Mouse (Mus musculus) hindbrain, embryonic 10.5 days (tissue): ENCODE measurements around the gene Fblim1. TPM values are rescaled to one million over a fixed set of nuclear protein-coding genes. Genes with fewer than 3 reads are reported as not detected.
A peak's percentile ranks its signal among the peaks of the same experiment; 100 is the strongest.

Source experiments
- DNase-seq: peaks from one replicate; pipeline ENCODE4 v3.0.0-alpha.2; 2017; ENCODE audit warnings: low spot score
- H3K27ac ChIP-seq: fragments of 300-500 bp; sonication (generic); 2 replicates; pipeline ENCODE4 v1.5.1; 2016; ENCODE audit warnings: mild to moderate bottlenecking, moderate library complexity
- H3K27me3 ChIP-seq: fragments of 300-500 bp; sonication (generic); 2 replicates; pipeline ENCODE4 v1.6.1; 2016; ENCODE audit warnings: mild to moderate bottlenecking; ENCODE audit not compliant: poor library complexity, insufficient read depth, severe bottlenecking
- H3K36me3 ChIP-seq: fragments of 300-500 bp; sonication (generic); 2 replicates; pipeline ENCODE4 v1.6.1; 2016; ENCODE audit warnings: mild to moderate bottlenecking, moderate library complexity
- H3K4me1 ChIP-seq: fragments of 300-500 bp; sonication (generic); replicated peaks from 2 replicates; pipeline ENCODE4 v1.6.1; 2016; ENCODE audit warnings: mild to moderate bottlenecking
- H3K4me3 ChIP-seq: fragments of 300-500 bp; sonication (generic); 2 replicates; pipeline ENCODE4 v1.5.1; 2016; ENCODE audit warnings: mild to moderate bottlenecking, moderate library complexity
- H3K9me3 ChIP-seq: fragments of 300-500 bp; sonication (generic); 2 replicates; pipeline ENCODE4 v1.6.1; 2016; ENCODE audit warnings: mild to moderate bottlenecking, moderate library complexity
- WGBS: fragments of 180-500 bp; shearing (Covaris S2); methylation state at CpG from one replicate; pipeline ENCODE4 v1.1.7; 2016; 5-methylcytosine and 5-hydroxymethylcytosine counted together
- polyA plus RNA-seq: library from polyadenylated mRNA; unstranded; fragments of >200 nt; fragmentation: Nextera tagmentation; extraction: Ambion mirVana; gene quantifications from 2 replicates; pipeline ENCODE4 v1.2.1, GENCODE M21; 2016

The Fblim1 gene
- polyA plus RNA-seq, 1 experiment from 2014 or later = 33.7 TPM

- Histone ChIP-seq H3K4me3 (no peak overlapping the region), H3K36me3 (no peaks in the 10 kb centered on the region), H3K27me3 (peaks cover 17% of the 10 kb centered on the region), H3K4me1 (peaks cover 20% of the 10 kb centered on the region), H3K9me3 (no peaks in the 10 kb centered on the region), H3K27ac (no peak overlapping the region)
- DNase-seq = no peak
- WGBS = 88% methylated on average over 5 of the region's 5 CpGs
Observed at GRCm38 (mm10) chr4:141605421-141605820, 475 bp downstream of the Fblim1 start.

GRCm38 (mm10) chr4:141604493-141604892 lies 1.4 kb downstream of the Fblim1 start:
- 84% methylated on average over 8 of the region's 8 CpGs for WGBS
- H3K36me3 ChIP-seq = no peaks in the 10 kb centered on the region

GRCm38 (mm10) chr4:141603921-141604320 lies 2.0 kb downstream of the Fblim1 start:
- no peak for DNase-seq
- 82% methylated on average over 4 of the region's 4 CpGs for WGBS
- Histone ChIP-seq H3K4me1 (peaks cover 35% of the 10 kb centered on the region), H3K36me3 (no peaks in the 10 kb centered on the region), H3K27ac (no peak overlapping the region; the same call in 1 of the 2 replicates), H3K4me3 (no peak overlapping the region), H3K27me3 (peaks cover 32% of the 10 kb centered on the region), H3K9me3 (no peaks in the 10 kb centered on the region)

More at GRCm38 (mm10) chr4:141604493-141604892, 1.4 kb downstream of the Fblim1 start:
- H3K4me3 ChIP-seq = no peak overlapping the region
- no peak overlapping the region for H3K27ac ChIP-seq
- DNase-seq = no peak
- no peaks in the 10 kb centered on the region for H3K9me3 ChIP-seq
- peaks cover 26% of the 10 kb centered on the region for H3K27me3 ChIP-seq
- peaks cover 30% of the 10 kb centered on the region for H3K4me1 ChIP-seq

- no peaks in the 10 kb centered on the region for H3K36me3 ChIP-seq
- no peaks in the 10 kb centered on the region for H3K9me3 ChIP-seq
- no peak for DNase-seq
- no peak overlapping the region for H3K27ac ChIP-seq
- peaks cover 43% of the 10 kb centered on the region for H3K27me3 ChIP-seq
- 77% methylated on average over 11 of the region's 11 CpGs for WGBS
- H3K4me1 ChIP-seq = peaks cover 48% of the 10 kb centered on the region
- H3K4me3 ChIP-seq = no peak overlapping the region
Observed at GRCm38 (mm10) chr4:141602523-141603223, 3.2 kb downstream of the Fblim1 start.

- Histone ChIP-seq H3K4me3 (no peak overlapping the region), H3K9me3 (no peaks in the 10 kb centered on the region), H3K27ac (peak overlapping the region; percentile 8; the same call in 1 of the 2 replicates), H3K27me3 (peaks cover 43% of the 10 kb centered on the region), H3K4me1 (peaks cover 48% of the 10 kb centered on the region), H3K36me3 (no peaks in the 10 kb centered on the region)
- DNase-seq = no peak
- 67% methylated on average over 12 of the region's 12 CpGs for WGBS
Observed at GRCm38 (mm10) chr4:141601148-141601862, 4.6 kb downstream of the Fblim1 start.

DNA sequence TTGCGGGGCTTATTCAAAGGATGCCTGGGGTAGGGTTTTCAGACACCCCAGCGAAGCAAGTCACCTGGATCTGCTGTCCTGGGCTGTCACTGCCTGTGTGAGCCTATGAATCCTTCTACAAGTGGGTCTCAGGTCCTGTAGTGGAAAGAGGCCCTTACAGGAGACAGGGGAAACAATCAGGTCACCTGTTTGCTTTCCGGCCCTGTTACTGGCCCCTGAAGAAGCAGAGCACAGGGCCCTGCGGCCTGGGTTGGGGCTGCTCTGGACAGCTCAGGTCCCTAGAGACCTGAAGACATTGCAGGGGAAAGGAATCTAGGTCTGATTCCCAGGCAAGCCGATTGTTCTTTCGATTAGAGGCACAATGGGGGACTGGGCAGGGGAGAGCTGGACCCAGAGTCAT lies 5.5 kb downstream of the Fblim1 start:
- no peaks in the 10 kb centered on the region for H3K9me3 ChIP-seq
- H3K27ac ChIP-seq = peak overlapping the region; percentile 87
- 20% methylated on average over 6 of the region's 6 CpGs for WGBS
- DNase-seq = no peak
- H3K4me3 ChIP-seq = peak overlapping the region; percentile 65
- peaks cover 43% of the 10 kb centered on the region for H3K27me3 ChIP-seq
- H3K4me1 ChIP-seq = peaks cover 48% of the 10 kb centered on the region
- 0 out of 2 replicates have a peak, but pooled peaks cover under 1% of the 10 kb centered on the region for H3K36me3 ChIP-seq

DNA sequence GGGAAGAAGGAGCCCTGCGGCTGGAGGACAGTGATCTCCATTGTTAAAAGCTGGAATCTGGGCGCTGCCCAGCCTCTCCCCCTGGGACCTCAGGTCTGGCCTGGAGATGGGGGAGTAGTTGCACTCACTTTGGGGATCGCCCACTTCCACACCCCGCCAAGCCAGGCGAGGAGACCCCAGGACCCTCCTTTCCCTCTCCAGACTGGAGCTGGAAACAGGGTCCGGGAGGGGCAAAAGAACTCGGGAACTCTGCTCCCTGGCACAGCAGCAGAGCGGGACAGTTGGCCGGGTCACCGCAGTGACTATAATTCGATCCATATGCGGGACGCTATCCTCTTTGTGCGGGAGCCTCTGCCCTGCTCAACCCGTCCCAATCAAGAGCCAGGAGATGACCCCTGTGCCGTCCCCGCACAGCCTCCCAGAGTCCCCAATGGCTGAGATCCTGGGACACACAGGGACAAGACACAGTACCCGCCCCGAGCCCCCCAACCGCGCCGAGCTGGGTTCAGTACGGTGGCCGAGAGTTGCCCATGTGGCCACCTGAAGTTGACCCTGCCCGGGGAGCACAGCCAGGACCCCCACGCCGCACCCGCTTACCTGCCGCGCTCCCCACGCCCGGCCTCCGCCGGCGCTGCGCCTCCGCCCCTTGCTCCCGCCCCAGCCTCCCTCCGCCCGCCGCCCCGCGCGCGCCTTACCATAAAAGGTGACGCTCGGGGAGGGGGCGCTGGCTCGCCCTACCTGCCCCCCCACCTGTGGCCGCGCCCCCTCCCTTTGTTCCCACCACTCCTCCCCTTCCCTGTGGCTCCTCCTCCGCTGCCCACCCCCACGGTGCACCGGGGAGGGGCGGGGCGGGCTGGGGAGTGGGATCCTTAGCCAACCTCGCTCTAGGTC lies 6.4 kb downstream of the Fblim1 start:
- Histone ChIP-seq H3K27me3 (peaks cover 43% of the 10 kb centered on the region), H3K4me1 (peaks cover 48% of the 10 kb centered on the region), H3K36me3 (peaks cover 8% of the 10 kb centered on the region), H3K4me3 (peak overlapping the region; percentile 65), H3K27ac (peak overlapping the region; percentile 87), H3K9me3 (no peaks in the 10 kb centered on the region)
- under 1% methylated on average over 57 of the region's 57 CpGs for WGBS
- peak; percentile 57 for DNase-seq

DNA sequence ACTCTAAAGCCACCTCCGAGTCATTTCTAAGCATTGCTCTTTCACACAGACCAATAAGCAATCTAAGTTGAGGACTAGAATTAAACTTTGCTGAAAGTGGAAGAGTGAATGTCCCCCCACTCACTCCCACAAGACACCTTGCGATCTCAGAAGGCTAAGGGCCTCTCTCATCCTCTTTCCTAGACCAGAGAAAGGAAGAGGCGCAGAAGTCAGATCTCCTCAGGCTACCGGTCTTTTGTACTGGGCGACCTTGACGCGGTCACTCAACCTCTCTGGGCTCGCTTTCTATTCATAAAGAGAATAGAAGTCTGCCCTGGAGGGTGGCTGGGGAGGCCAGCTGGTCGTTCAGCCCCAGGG lies 7.0 kb downstream of the Fblim1 start:
- DNase-seq = no peak

DNA sequence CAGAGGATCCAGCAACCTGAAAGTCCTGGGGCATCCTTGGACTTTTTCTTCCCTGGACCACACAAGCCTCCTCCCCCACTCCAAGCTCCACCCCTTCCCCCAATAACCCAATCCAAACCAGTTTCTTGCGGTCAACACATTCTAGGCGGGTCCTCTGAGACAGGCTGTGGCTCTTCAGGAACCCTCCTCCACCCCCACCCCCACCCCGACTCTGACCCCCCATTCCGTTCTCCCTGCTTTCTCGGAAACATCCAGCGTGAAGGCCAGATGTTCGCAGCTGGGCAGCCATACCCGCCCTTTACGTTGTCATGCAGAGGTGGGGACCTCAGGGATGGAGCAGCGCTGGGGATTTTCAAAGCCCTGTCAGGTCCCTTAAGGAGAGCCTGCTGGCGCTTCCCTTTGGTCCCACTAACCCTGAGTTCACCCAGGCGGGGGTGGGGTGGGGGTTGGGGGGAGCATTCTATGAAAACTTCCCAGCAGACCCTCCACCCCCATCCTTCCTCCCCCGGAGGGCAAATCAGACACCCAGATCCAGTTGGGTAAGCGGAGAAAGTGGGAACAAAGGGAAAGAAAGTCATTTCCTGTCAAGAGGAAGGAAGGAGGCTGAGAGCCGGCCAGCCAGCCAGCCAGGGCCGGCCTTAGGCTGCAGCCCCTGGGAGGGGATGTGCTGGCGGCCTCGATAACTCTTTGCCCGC lies 7.5 kb downstream of the Fblim1 start:
- no peaks in the 10 kb centered on the region for H3K9me3 ChIP-seq
- peaks cover 43% of the 10 kb centered on the region for H3K27me3 ChIP-seq
- WGBS = under 1% methylated on average over 19 of the region's 19 CpGs
- peaks cover 15% of the 10 kb centered on the region for H3K36me3 ChIP-seq
- H3K4me1 ChIP-seq = peaks cover 43% of the 10 kb centered on the region
- peak overlapping the region; percentile 87 for H3K27ac ChIP-seq
- DNase-seq = peak; percentile 62
- peak overlapping the region; percentile 65 for H3K4me3 ChIP-seq

More for the DNA sequence above, 7.0 kb downstream of the Fblim1 start:
- Histone ChIP-seq H3K36me3 (peaks cover 14% of the 10 kb centered on the region), H3K27ac (peak overlapping the region; percentile 87), H3K27me3 (peaks cover 43% of the 10 kb centered on the region), H3K4me3 (peak overlapping the region; percentile 65), H3K9me3 (no peaks in the 10 kb centered on the region), H3K4me1 (peaks cover 43% of the 10 kb centered on the region)
- 1% methylated on average over 9 of the region's 9 CpGs for WGBS

DNA sequence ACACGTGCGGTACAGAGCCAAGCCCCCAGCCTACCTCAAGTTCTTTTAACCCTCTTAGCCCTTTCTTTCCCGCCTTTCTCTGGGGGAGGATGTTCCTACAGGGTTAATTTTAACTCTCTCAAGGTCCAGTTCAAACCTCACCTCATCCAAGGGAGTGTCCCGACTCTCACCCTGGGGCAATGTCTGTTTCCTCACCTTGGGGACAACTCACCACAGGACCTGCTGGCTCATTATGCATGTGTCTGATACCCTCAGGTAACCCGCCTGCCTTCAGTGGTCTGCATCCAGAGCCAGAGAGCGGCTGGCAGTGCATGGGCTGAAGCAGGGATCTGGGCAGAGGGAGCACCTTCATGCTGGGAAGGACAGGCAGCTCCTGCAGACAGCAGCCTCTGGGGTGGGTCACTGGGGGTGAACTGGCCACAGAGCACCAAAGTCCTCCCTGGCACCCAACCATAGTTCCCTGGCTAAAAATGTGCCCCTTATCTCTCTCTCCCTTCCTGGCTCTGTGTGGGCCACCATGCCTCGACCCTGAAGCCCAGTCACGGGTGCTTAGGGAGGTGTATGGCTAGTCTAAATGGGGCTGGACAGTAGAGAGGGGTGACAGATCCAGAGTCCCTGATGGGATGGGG lies 9.1 kb downstream of the Fblim1 start:
- Histone ChIP-seq H3K4me3 (no peak overlapping the region), H3K9me3 (no peaks in the 10 kb centered on the region), H3K4me1 (peaks cover 40% of the 10 kb centered on the region), H3K27ac (no peak overlapping the region), H3K27me3 (peaks cover 40% of the 10 kb centered on the region), H3K36me3 (peaks cover 27% of the 10 kb centered on the region)
- no peak for DNase-seq
- WGBS = 87% methylated on average over 8 of the region's 8 CpGs

- no peak for DNase-seq
- 81% methylated on average over 9 of the region's 9 CpGs for WGBS
- peaks cover 33% of the 10 kb centered on the region for H3K36me3 ChIP-seq
- H3K9me3 ChIP-seq = no peaks in the 10 kb centered on the region
- H3K4me3 ChIP-seq = no peak overlapping the region
- peaks cover 31% of the 10 kb centered on the region for H3K4me1 ChIP-seq
- H3K27me3 ChIP-seq = peaks cover 29% of the 10 kb centered on the region
- no peak overlapping the region for H3K27ac ChIP-seq
Observed at GRCm38 (mm10) chr4:141595605-141596268, 10.2 kb downstream of the Fblim1 start.
